Mouse (Mus musculus): ENCODE measurements around the gene Kiss1. TPM values are rescaled to one million over a fixed set of nuclear protein-coding genes. Genes with fewer than 3 reads are reported as not detected.

Kiss1 gene
- polyA plus RNA-seq, 1 experiment: not detected

DNA sequence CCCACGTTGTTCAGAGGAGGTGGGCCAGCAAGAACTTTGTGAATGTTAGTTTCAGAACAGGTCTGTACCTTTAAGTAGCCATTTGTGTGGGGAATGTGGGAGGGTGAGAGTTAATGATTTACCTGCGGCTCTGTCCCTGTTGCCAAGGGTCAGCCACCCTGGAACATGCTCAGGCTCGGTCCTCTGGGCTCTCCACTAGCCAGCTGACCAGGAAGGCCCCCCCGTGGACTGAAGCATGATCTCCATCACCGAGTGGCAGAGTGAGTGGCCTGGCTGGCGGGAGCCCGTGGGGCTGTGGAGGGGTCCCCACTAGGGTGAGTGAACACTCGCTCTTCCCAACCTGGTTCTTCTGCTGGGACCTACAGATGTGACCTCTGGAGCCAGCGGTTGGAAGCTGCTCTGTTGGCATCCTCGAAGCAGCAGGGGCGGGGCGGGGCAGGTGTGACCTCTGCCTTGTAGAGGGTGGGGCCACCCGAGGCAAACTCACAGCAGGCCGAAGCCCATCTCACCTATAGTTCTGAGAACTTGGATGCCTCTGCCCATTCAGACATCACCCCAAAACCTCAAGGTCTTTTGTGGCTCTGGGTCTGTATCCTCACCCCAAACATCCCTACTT, 11.9 kb upstream of the Kiss1 start, which contains the start of gene Golt1a:
Golt1a (plus strand) TSS at position 149 of the 616 bp plus-strand sequence.
- 82% methylated on average over 14 of the region's 14 CpGs for WGBS
- H3K4me3 ChIP-seq (replicated peaks; ENCODE audit: control insufficient read depth, low read depth, low read length): no peak within 1 kb of the TSS
- TF ChIP-seq CTCF (IDR thresholded peaks at IDR 0.05; ENCODE audit: control insufficient read depth, insufficient read depth, low read length) (no peak), POLR2A (IDR thresholded peaks at IDR 0.05; ENCODE audit: borderline replicate concordance, control insufficient read depth, low read depth, low read length) (no peak)
- H3K27ac ChIP-seq (ENCODE audit: control insufficient read depth, insufficient read depth, low read depth, low read length, poor library complexity): no peak within 1 kb of the TSS
- H3K4me1 ChIP-seq (ENCODE audit: control insufficient read depth, insufficient read depth, low read length): no peaks in the 10 kb centered on the region; the same call in 1 of the 2 replicates

DNA sequence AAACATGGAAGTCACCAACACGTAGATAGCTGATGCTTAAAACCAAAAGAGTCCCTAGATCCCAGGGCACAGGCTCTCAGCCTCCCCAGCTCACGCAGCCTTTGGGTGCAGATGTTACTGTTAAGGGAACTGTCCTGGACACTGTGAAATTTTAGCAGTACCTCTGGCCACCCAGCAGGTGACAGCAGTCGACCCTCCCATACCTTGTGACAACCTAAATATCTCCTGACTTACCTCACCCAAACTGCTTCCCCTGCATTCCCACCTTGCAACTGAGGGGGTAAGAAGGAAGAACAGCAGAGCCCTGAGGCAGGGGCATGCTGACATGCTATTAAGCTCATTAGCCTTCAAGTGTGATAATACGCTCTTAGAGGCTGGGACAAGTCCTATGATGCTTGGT, 10.4 kb upstream of the Kiss1 start:
- Histone ChIP-seq H3K4me1 (ENCODE audit: control insufficient read depth, insufficient read depth, low read length) (no peaks in the 10 kb centered on the region), H3K27ac (ENCODE audit: control insufficient read depth, insufficient read depth, low read depth, low read length, poor library complexity) (no peak overlapping the region), H3K4me3 (replicated peaks; ENCODE audit: control insufficient read depth, low read depth, low read length) (no peak overlapping the region)
- peak; percentile 34; the same call in 1 of the 2 replicates for TF ChIP-seq CTCF (IDR thresholded peaks at IDR 0.05; ENCODE audit: control insufficient read depth, insufficient read depth, low read length)
- TF ChIP-seq POLR2A (IDR thresholded peaks at IDR 0.05; ENCODE audit: borderline replicate concordance, control insufficient read depth, low read depth, low read length): no peak
- 60% methylated on average over 4 of the region's 4 CpGs for WGBS

DNA sequence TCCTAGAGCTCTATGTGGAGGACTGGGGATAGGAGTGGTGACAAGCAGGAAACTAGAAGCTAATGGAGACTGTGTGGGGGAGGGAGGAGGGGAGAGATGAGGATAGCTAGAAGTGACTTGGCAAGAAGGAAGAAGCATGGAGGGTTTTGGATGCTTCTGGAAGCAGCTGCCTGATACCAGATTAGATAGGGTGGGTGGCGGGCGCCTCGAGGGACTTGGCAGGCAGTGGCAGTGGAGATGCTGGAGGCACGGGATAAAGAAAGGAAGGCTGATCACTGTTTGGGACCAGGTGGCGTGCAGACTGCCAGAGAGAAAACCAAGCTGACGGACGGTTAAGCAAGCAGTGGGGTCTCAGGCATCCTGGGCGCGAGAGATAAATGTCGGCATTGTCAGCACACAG, 9.7 kb upstream of the Kiss1 start:
- Histone ChIP-seq H3K4me3 (replicated peaks; ENCODE audit: control insufficient read depth, low read depth, low read length) (no peak overlapping the region), H3K27ac (ENCODE audit: control insufficient read depth, insufficient read depth, low read depth, low read length, poor library complexity) (no peak overlapping the region), H3K4me1 (ENCODE audit: control insufficient read depth, insufficient read depth, low read length) (no peaks in the 10 kb centered on the region)
- TF ChIP-seq POLR2A (IDR thresholded peaks at IDR 0.05; ENCODE audit: borderline replicate concordance, control insufficient read depth, low read depth, low read length) (no peak), CTCF (IDR thresholded peaks at IDR 0.05; ENCODE audit: control insufficient read depth, insufficient read depth, low read length) (no peak)
- WGBS: 46% methylated on average over 10 of the region's 10 CpGs

DNA sequence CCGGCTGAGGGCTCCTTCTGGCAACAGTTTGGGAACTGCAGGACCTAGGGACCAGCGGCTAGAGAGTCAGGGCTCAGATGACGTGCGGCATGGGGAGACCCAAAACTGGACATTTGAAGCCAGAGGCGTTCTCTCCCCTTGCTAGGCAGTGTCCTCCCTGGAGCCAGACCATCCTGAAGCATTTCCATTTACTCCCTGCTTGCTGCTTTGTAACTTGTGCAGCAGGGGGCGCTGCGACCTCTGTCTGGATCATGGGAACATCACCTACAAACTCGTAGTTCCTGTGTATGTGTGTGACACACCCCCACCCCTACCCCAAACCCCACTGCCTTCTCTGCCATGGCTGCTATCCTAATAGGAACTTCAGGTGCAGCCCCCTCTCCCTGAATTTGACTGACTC, 7.3 kb upstream of the Kiss1 start:
- H3K4me1 ChIP-seq (ENCODE audit: control insufficient read depth, insufficient read depth, low read length): no peaks in the 10 kb centered on the region
- WGBS: 27% methylated on average over 8 of the region's 8 CpGs
- no peak overlapping the region for H3K4me3 ChIP-seq (replicated peaks; ENCODE audit: control insufficient read depth, low read depth, low read length)
- peak; percentile 75 for TF ChIP-seq CTCF (IDR thresholded peaks at IDR 0.05; ENCODE audit: control insufficient read depth, insufficient read depth, low read length)
- no peak for TF ChIP-seq POLR2A (IDR thresholded peaks at IDR 0.05; ENCODE audit: borderline replicate concordance, control insufficient read depth, low read depth, low read length)
- no peak overlapping the region for H3K27ac ChIP-seq (ENCODE audit: control insufficient read depth, insufficient read depth, low read depth, low read length, poor library complexity)

DNA sequence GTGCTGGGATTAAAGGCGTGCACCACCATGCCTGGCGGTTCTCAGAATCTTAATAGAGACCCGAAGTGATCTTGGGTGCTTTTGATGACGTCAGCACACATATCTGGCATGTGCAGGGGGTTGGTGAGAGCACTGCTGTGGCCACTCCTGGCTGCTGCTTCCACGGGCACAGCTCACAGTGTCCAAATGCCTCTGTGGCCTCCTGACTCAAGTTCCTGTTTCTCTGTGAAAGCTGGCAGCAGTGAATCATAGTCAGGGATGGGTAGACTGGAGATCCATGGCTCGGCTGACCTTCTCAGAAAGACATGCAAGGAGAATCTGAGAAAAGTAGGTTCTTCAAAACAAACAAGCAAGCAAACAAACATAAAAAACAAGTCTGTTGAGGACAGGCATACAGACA, 5.9 kb upstream of the Kiss1 start:
- 49% methylated on average over 6 of the region's 6 CpGs for WGBS
- TF ChIP-seq CTCF (IDR thresholded peaks at IDR 0.05; ENCODE audit: control insufficient read depth, insufficient read depth, low read length): no peak

DNA sequence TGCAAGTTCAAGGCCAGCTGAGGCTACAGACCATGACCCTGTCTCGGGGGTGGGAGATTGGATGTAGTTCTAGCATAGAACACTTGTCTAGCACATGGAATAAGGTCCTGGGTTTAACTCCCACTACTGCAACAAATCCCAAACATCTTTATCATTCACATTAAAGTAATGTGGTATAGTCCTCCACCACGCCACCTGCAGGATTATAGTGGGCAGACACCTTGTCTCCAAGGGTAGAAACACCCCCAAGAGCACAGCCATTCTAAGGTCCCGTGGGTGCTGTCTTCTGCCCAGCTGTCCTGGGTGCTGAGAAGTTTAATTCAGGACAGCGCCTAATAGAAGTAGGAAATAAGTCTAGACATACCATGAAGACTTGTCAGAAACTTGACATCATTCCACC, 5.1 kb upstream of the Kiss1 start:
- 66% methylated on average over 4 of the region's 4 CpGs for whole genome bisulfite sequencing
- Histone ChIP-seq H3K4me3 (replicated peaks; ENCODE audit: control insufficient read depth, low read depth, low read length) (no peak overlapping the region), H3K27ac (ENCODE audit: control insufficient read depth, insufficient read depth, low read depth, low read length, poor library complexity) (no peak overlapping the region), H3K4me1 (ENCODE audit: control insufficient read depth, insufficient read depth, low read length) (no peaks in the 10 kb centered on the region)
- TF ChIP-seq POLR2A (IDR thresholded peaks at IDR 0.05; ENCODE audit: borderline replicate concordance, control insufficient read depth, low read depth, low read length) (no peak), CTCF (IDR thresholded peaks at IDR 0.05; ENCODE audit: control insufficient read depth, insufficient read depth, low read length) (no peak)

More for the DNA sequence above, 5.9 kb upstream of the Kiss1 start:
- Histone ChIP-seq H3K4me3 (replicated peaks; ENCODE audit: control insufficient read depth, low read depth, low read length) (no peak overlapping the region), H3K4me1 (ENCODE audit: control insufficient read depth, insufficient read depth, low read length) (no peaks in the 10 kb centered on the region), H3K27ac (ENCODE audit: control insufficient read depth, insufficient read depth, low read depth, low read length, poor library complexity) (no peak overlapping the region)

DNA sequence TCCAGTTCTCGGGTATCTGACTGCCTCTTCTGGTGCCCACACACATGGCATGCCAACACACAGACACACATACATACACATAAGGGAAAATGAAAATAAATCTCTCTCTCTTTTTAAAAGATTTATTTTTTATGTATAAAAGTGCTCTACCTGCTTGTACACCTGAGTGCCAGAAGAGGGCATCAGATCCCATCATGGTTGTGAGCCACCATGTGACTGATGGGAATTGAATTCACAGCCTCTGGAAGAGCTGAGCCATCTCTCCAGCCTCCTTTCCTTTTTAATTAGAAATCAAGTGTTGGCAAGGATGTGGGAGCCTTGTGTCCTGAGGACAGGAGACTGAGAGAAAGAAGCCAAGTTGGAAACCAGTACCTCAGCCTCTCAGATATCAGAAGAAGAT, 4.5 kb upstream of the Kiss1 start:
- Histone ChIP-seq H3K4me3 (replicated peaks; ENCODE audit: control insufficient read depth, low read depth, low read length) (no peak overlapping the region), H3K27ac (ENCODE audit: control insufficient read depth, insufficient read depth, low read depth, low read length, poor library complexity) (no peak overlapping the region), H3K4me1 (ENCODE audit: control insufficient read depth, insufficient read depth, low read length) (no peaks in the 10 kb centered on the region)
- 62% methylated on average over 1 of the region's 1 CpGs for WGBS
- TF ChIP-seq CTCF (IDR thresholded peaks at IDR 0.05; ENCODE audit: control insufficient read depth, insufficient read depth, low read length) (no peak), POLR2A (IDR thresholded peaks at IDR 0.05; ENCODE audit: borderline replicate concordance, control insufficient read depth, low read depth, low read length) (no peak)

DNA sequence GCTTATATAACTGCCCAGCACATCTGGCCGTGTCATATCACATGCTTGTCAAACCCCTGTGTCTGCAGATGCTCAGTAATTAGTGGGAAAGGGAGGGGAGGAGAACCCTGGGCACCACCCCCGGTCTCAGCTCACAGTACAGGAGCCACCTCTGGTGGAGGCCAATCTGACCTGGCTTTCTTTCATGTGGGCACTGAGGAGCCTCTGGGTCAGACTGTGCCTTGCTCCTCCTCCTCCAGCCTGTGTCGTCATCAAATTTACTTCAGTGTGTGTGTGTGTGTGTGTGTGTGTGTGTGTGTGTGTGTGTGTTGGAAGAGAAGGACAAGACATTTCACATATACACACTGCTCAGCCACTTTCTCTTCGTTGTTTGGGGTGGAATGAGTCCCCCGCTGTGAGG, 1.7 kb downstream of the Kiss1 start:
- Histone ChIP-seq H3K4me3 (replicated peaks; ENCODE audit: control insufficient read depth, low read depth, low read length) (no peak overlapping the region), H3K27ac (ENCODE audit: control insufficient read depth, insufficient read depth, low read depth, low read length, poor library complexity) (no peak overlapping the region), H3K4me1 (ENCODE audit: control insufficient read depth, insufficient read depth, low read length) (no peaks in the 10 kb centered on the region)
- 45% methylated on average over 5 of the region's 5 CpGs for WGBS
- TF ChIP-seq POLR2A (IDR thresholded peaks at IDR 0.05; ENCODE audit: borderline replicate concordance, control insufficient read depth, low read depth, low read length) (no peak), CTCF (IDR thresholded peaks at IDR 0.05; ENCODE audit: control insufficient read depth, insufficient read depth, low read length) (no peak)

DNA sequence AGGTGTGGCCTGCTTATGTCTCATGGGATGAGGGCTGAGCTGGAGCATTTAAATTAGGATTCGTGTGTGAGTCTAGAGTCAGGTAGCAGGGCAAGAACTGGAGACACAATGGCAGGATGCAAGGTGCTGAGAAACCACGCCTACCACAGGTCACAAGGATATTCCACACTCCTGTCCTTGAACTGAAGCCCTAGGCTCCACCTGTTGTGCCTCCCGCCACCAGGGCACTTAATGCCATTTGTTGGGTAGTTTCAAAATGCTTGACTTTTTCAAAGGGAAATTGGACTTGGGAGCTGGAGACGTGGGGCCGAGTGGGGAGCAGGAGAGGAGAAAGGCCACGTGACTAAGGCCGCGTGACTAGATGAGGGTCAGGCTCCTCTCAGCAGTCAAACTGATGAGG, 4.3 kb downstream of the Kiss1 start:
- no peak for TF ChIP-seq CTCF (IDR thresholded peaks at IDR 0.05; ENCODE audit: control insufficient read depth, insufficient read depth, low read length)
- no peak for TF ChIP-seq POLR2A (IDR thresholded peaks at IDR 0.05; ENCODE audit: borderline replicate concordance, control insufficient read depth, low read depth, low read length)
- WGBS: 85% methylated on average over 8 of the region's 8 CpGs
- Histone ChIP-seq H3K4me3 (replicated peaks; ENCODE audit: control insufficient read depth, low read depth, low read length) (no peak overlapping the region), H3K4me1 (ENCODE audit: control insufficient read depth, insufficient read depth, low read length) (no peaks in the 10 kb centered on the region), H3K27ac (ENCODE audit: control insufficient read depth, insufficient read depth, low read depth, low read length, poor library complexity) (no peak overlapping the region)

Data from bone marrow, adult 2 months (tissue).